Mouse (Mus musculus): ENCODE data around the gene Lck. TPM values are rescaled to one million over a fixed set of nuclear protein-coding genes. Genes with fewer than 3 reads are reported as not detected.

Lck gene
- polyA plus RNA-seq (2016; fragmentation: Nextera tagmentation; extraction: Ambion mirVana) = 6.4 and 7.1 TPM in 2 replicates

GRCm38 (mm10) chr4:129573430-129573829, at the start of gene Lck:
Gene Lck, minus strand, starts transcription at chr4:129573641.
- no peak for ATAC-seq (ENCODE audit: low FRiP score)
- Histone ChIP-seq H3K4me2 (replicated peaks) (no peak within 1 kb of the TSS), H3K4me1 (peaks cover 8% of the 10 kb centered on the region; the same call in 1 of the 2 replicates), H3K4me3 (no peak within 1 kb of the TSS), H3K27me3 (no peaks in the 10 kb centered on the region; the same call in 1 of the 2 replicates), H3K36me3 (no peaks in the 10 kb centered on the region), H3K9me3 (replicated peaks) (no peaks in the 10 kb centered on the region), H3K27ac (no peak within 1 kb of the TSS), H3K9ac (no peak within 1 kb of the TSS)
- WGBS = 93% methylated on average over 8 of the region's 8 CpGs

- WGBS = 23% methylated on average over 8 of the region's 8 CpGs
- H3K4me2 ChIP-seq (replicated peaks) = peak overlapping the region; percentile 69
- H3K9ac ChIP-seq = peak overlapping the region; percentile 80
- H3K9me3 ChIP-seq (replicated peaks) = no peaks in the 10 kb centered on the region
- no peaks in the 10 kb centered on the region for H3K27me3 ChIP-seq
- peak overlapping the region; percentile 94 for H3K27ac ChIP-seq
- H3K4me1 ChIP-seq = peaks cover 38% of the 10 kb centered on the region
- H3K4me3 ChIP-seq = peak overlapping the region; percentile 59
- ATAC-seq (ENCODE audit: low FRiP score) = no peak
- peaks cover 17% of the 10 kb centered on the region for H3K36me3 ChIP-seq
Measured at GRCm38 (mm10) chr4:129622803-129623535, 49.5 kb upstream of the Lck start.

- Histone ChIP-seq H3K4me2 (replicated peaks) (peak overlapping the region; percentile 69), H3K4me3 (peak overlapping the region; percentile 59), H3K27me3 (no peaks in the 10 kb centered on the region), H3K9me3 (replicated peaks) (no peaks in the 10 kb centered on the region), H3K36me3 (peaks cover 11% of the 10 kb centered on the region), H3K9ac (peak overlapping the region; percentile 80), H3K4me1 (peaks cover 42% of the 10 kb centered on the region), H3K27ac (no peak overlapping the region)
- no peak for ATAC-seq (ENCODE audit: low FRiP score)
- 78% methylated on average over 11 of the region's 11 CpGs for WGBS
Measured at GRCm38 (mm10) chr4:129622120-129622802, 48.8 kb upstream of the Lck start.

- Histone ChIP-seq H3K4me2 (replicated peaks) (no peak overlapping the region), H3K27me3 (no peaks in the 10 kb centered on the region), H3K9me3 (replicated peaks) (no peaks in the 10 kb centered on the region), H3K4me3 (no peak overlapping the region), H3K27ac (no peak overlapping the region), H3K36me3 (peaks cover 11% of the 10 kb centered on the region), H3K9ac (peak overlapping the region; percentile 35; the same call in 1 of the 2 replicates), H3K4me1 (peaks cover 42% of the 10 kb centered on the region)
- WGBS = 86% methylated on average over 8 of the region's 8 CpGs
- no peak for ATAC-seq (ENCODE audit: low FRiP score)
Measured at GRCm38 (mm10) chr4:129621283-129621841, 47.9 kb upstream of the Lck start.

- no peaks in the 10 kb centered on the region for H3K9me3 ChIP-seq (replicated peaks)
- H3K4me1 ChIP-seq = peaks cover 41% of the 10 kb centered on the region
- H3K4me2 ChIP-seq (replicated peaks) = no peak overlapping the region
- no peak for ATAC-seq (ENCODE audit: low FRiP score)
- no peak overlapping the region for H3K27ac ChIP-seq
- no peak overlapping the region for H3K9ac ChIP-seq
- no peaks in the 10 kb centered on the region for H3K27me3 ChIP-seq
- WGBS = 89% methylated on average over 11 of the region's 11 CpGs
- H3K4me3 ChIP-seq = no peak overlapping the region
- H3K36me3 ChIP-seq = peaks cover 17% of the 10 kb centered on the region
Measured at GRCm38 (mm10) chr4:129620419-129621282, 47.2 kb upstream of the Lck start.

GRCm38 (mm10) chr4:129618786-129619691, 45.6 kb upstream of the Lck start, which contains the start of gene Iqcc:
Gene Iqcc, minus strand, starts transcription at chr4:129619099.
- WGBS = 4% methylated on average over 44 of the region's 44 CpGs
- Histone ChIP-seq H3K36me3 (peaks cover 17% of the 10 kb centered on the region), H3K4me2 (replicated peaks) (peak within 1 kb of the TSS; percentile 70)

GRCm38 (mm10) chr4:129618031-129618430, 44.6 kb upstream of the Lck start:
- Histone ChIP-seq H3K9ac (peak overlapping the region; percentile 77), H3K4me1 (peaks cover 24% of the 10 kb centered on the region), H3K27ac (no peak overlapping the region), H3K4me3 (peak overlapping the region; percentile 51), H3K4me2 (replicated peaks) (peak overlapping the region; percentile 70), H3K9me3 (replicated peaks) (no peaks in the 10 kb centered on the region), H3K27me3 (no peaks in the 10 kb centered on the region), H3K36me3 (peaks cover 17% of the 10 kb centered on the region)
- ATAC-seq (ENCODE audit: low FRiP score) = no peak
- WGBS = 93% methylated on average over 5 of the region's 5 CpGs

More at GRCm38 (mm10) chr4:129618786-129619691, 45.6 kb upstream of the Lck start, which contains the start of gene Iqcc:
- Histone ChIP-seq H3K9ac (peak within 1 kb of the TSS; percentile 77), H3K27me3 (no peaks in the 10 kb centered on the region), H3K4me1 (peaks cover 27% of the 10 kb centered on the region), H3K9me3 (replicated peaks) (no peaks in the 10 kb centered on the region), H3K27ac (peak within 1 kb of the TSS; percentile 83), H3K4me3 (peak within 1 kb of the TSS; percentile 51)
- ATAC-seq (ENCODE audit: low FRiP score) = peak; percentile 86

GRCm38 (mm10) chr4:129617121-129617641, 43.7 kb upstream of the Lck start:
- Histone ChIP-seq H3K4me3 (no peak overlapping the region), H3K9me3 (replicated peaks) (no peaks in the 10 kb centered on the region), H3K27ac (no peak overlapping the region), H3K4me2 (replicated peaks) (no peak overlapping the region), H3K4me1 (peaks cover 16% of the 10 kb centered on the region), H3K9ac (no peak overlapping the region), H3K36me3 (peaks cover 17% of the 10 kb centered on the region), H3K27me3 (no peaks in the 10 kb centered on the region)
- 93% methylated on average over 7 of the region's 7 CpGs for WGBS
- no peak for ATAC-seq (ENCODE audit: low FRiP score)

- no peaks in the 10 kb centered on the region for H3K9me3 ChIP-seq (replicated peaks)
- 91% methylated on average over 3 of the region's 3 CpGs for WGBS
- H3K4me1 ChIP-seq = peaks cover 11% of the 10 kb centered on the region
- H3K36me3 ChIP-seq = peaks cover 17% of the 10 kb centered on the region
- H3K4me3 ChIP-seq = no peak overlapping the region
- no peak overlapping the region for H3K4me2 ChIP-seq (replicated peaks)
- no peak overlapping the region for H3K27ac ChIP-seq
- no peak for ATAC-seq (ENCODE audit: low FRiP score)
- no peaks in the 10 kb centered on the region for H3K27me3 ChIP-seq
- H3K9ac ChIP-seq = no peak overlapping the region
Measured at GRCm38 (mm10) chr4:129616631-129617030, 43.2 kb upstream of the Lck start.

- Histone ChIP-seq H3K27me3 (no peaks in the 10 kb centered on the region), H3K4me3 (no peak overlapping the region), H3K36me3 (peaks cover 17% of the 10 kb centered on the region), H3K27ac (no peak overlapping the region), H3K9me3 (replicated peaks) (no peaks in the 10 kb centered on the region), H3K9ac (no peak overlapping the region), H3K4me2 (replicated peaks) (no peak overlapping the region), H3K4me1 (peaks cover 11% of the 10 kb centered on the region)
- whole genome bisulfite sequencing = 89% methylated on average over 9 of the region's 9 CpGs
- ATAC-seq (ENCODE audit: low FRiP score) = no peak
Measured at GRCm38 (mm10) chr4:129615801-129616290, 42.4 kb upstream of the Lck start.

Measured in hindbrain, embryonic 12.5 days (tissue).